Mouse (Mus musculus): ENCODE results near the gene L3mbtl1. TPM values are rescaled to one million over a fixed set of nuclear protein-coding genes. Genes with fewer than 3 reads are reported as not detected.

L3mbtl1 gene
- polyA plus RNA-seq, 1 experiment from 2014 or later: 0.11 TPM

Other genes with a start within 250 kb of the L3mbtl1 start
- gene Srsf6, start 11.9 kb upstream of the L3mbtl1 start, polyA plus RNA-seq (2016; fragmentation: Nextera tagmentation; extraction: Ambion mirVana): 296 and 308 TPM in 2 replicates
- gene Sgk2, start 43.9 kb downstream of the L3mbtl1 start, polyA plus RNA-seq (2016; fragmentation: Nextera tagmentation; extraction: Ambion mirVana): not detected in 2 replicates
- 46.5 and 51.5 TPM in 2 replicates for gene Ift52, start 73.9 kb downstream of the L3mbtl1 start, polyA plus RNA-seq (2016; fragmentation: Nextera tagmentation; extraction: Ambion mirVana)
- 47.5 and 55.1 TPM in 2 replicates for gene Mybl2, start 111.2 kb downstream of the L3mbtl1 start, polyA plus RNA-seq (2016; fragmentation: Nextera tagmentation; extraction: Ambion mirVana)
- not detected in 2 replicates for gene Gtsf1l, start 144.4 kb downstream of the L3mbtl1 start, polyA plus RNA-seq (2016; fragmentation: Nextera tagmentation; extraction: Ambion mirVana)